Comparison of ENCODE assay signal across 8 mouse cellular contexts in genomic region chr6:120898188-120898833, GRCm38 (mm10). TPM values are rescaled to one million over a fixed set of nuclear protein-coding genes. Genes with fewer than 3 reads are reported as not detected.
DNase-seq lines count a peak whose midpoint lies in the region; ATAC-seq lines count a peak whose summit lies in the region.

No protein-coding gene starts in this region.

- H3K27ac ChIP-seq in midbrain, embryonic 12.5 days (replicated peaks), result no peak overlapping the region

- no peaks in the 10 kb centered on the region for H3K9me3 ChIP-seq in midbrain, embryonic 12.5 days

- no peaks in the 10 kb centered on the region for H3K27me3 ChIP-seq in midbrain, embryonic 12.5 days

- peak; percentile 66 for ATAC-seq in activated CD4-positive, CD25-positive, alpha-beta regulatory T cell, adult 4 months
- peak; percentile 45 for ATAC-seq in midbrain, embryonic 12.5 days (ENCODE audit: low FRiP score, low read depth)

- no peak overlapping the region for H3K9ac ChIP-seq in midbrain, embryonic 12.5 days (replicated peaks)

- peak; percentile 35 to 55 for DNase-seq in layer of hippocampus, postnatal 10 days (ENCODE audit: low spot score in 2 of 2)
- DNase-seq in layer of hippocampus, adult 9-10 months (ENCODE audit: low spot score), result no peak
- peak; percentile 82 for DNase-seq in embryo, embryonic 11 days
- peak; percentile 28 to 64 for DNase-seq in heart, postnatal 14 days
- peak; percentile 27 for DNase-seq in left cerebral cortex, postnatal 4 days
- DNase-seq in thymus, postnatal 4 days, result peak; percentile 62

- no peak overlapping the region for H3K4me3 ChIP-seq in midbrain, embryonic 12.5 days

- peaks cover 12% of the 10 kb centered on the region for H3K36me3 ChIP-seq in midbrain, embryonic 12.5 days

- 72% methylated on average over 6 of the region's 6 CpGs for WGBS in midbrain, embryonic 12.5 days

- no peak overlapping the region for H3K4me2 ChIP-seq in midbrain, embryonic 12.5 days (replicated peaks)

- intact Hi-C loops in heart, postnatal 14 days (cut with DNase I), result no loop called here
- intact Hi-C loops in left cerebral cortex, postnatal 4 days (cut with DNase I), result no loop called here

- no peaks in the 10 kb centered on the region for H3K4me1 ChIP-seq in midbrain, embryonic 12.5 days

RNA-seq across cellular contexts. Expression of gene Bid, which starts 18.3 kb away (rescaled TPM):
- 10 to 100 TPM; 20.9 to 23.2 TPM for total RNA-seq in layer of hippocampus, postnatal 10 days (2021)
- 10 to 100 TPM; 43.2 to 44.9 TPM for polyA plus RNA-seq in activated CD4-positive, CD25-positive, alpha-beta regulatory T cell, adult 4 months (2017; shearing (Covaris generic))
- 1 to 10 TPM; 1.6 to 2.1 TPM for total RNA-seq in heart, postnatal 14 days (2021)
- 10 to 100 TPM; 18.8 to 22.4 TPM for total RNA-seq in left cerebral cortex, postnatal 4 days (2021)
- polyA plus RNA-seq in midbrain, embryonic 12.5 days (2016; fragmentation: Nextera tagmentation; extraction: Ambion mirVana), result 14.6 and 16.2 TPM in 2 replicates

Comparison
In these comparisons a context has a peak if more than half of its experiments do, and no peak if none do; other contexts are left out.
1. RNA of gene Bid, which starts 18.3 kb away (total RNA-seq): 20.9 to 23.2 TPM in layer of hippocampus, postnatal 10 days and 18.8 to 22.4 TPM in left cerebral cortex, postnatal 4 days; 1.6 to 2.1 TPM in heart, postnatal 14 days; every median in the first group is over 4 times any median in the second.